Mouse (Mus musculus) stomach, postnatal 0 days (tissue): ENCODE results near the gene Zdhhc24.

Experiments
- CTCF ChIP-seq: IDR thresholded peaks from 2 replicates; pipeline ENCODE4 v1.5.1; 2016; ENCODE audit warnings: antibody characterized with exemption, low read depth, mild to moderate bottlenecking, moderate library complexity
- EP300 ChIP-seq: optimal IDR thresholded peaks from 2 replicates; pipeline ENCODE3; 2016; ENCODE audit warnings: antibody characterized with exemption

DNA sequence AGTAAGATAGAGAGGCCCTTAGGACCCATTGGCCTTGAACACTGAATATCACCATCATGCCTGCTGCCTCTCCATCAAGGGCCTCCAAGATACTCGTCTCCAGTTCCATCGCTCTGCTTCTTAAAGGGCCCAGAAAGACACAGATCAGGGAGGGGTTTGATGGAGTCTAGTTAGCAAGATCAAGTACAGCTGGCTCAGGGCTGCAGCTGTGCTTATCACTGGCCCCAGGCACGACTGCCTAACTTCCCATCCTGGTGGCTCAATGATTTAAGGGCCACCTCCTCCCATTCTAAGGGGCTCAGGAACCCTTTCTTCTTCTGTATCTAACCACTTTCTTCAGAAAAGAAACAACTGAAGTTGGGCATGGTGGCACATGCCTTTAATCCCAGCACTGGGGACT is 13.3 kb downstream of the Zdhhc24 start:
- TF ChIP-seq CTCF (no peak), EP300 (no peak)
